25 mouse cellular contexts compared by ENCODE assay signal in the genomic region with DNA sequence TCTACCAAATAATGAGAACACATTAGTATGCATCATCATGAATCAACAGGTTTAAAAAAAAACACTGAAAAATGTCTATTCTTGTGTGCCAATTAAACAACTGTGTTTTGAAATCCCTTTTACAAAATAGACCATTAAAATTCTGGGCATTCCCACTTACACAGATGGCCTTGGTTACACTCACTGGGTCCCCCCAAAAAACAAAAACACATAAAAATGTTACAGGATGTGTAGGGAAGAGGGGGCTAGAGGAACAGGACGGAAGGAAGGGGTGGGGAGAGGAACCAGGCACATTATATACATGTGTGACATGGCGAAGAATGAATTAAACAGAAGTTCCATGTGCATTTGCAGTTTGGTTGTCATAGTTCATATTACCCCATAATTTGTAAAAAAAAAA. TPM values are rescaled to one million over a fixed set of nuclear protein-coding genes. Genes with fewer than 3 reads are reported as not detected.
DNase-seq lines count a peak whose midpoint lies in the region; ATAC-seq lines count a peak whose summit lies in the region.
"Had no signal": no experiment of that assay in that cellular context is flagged by ENCODE, and none has a peak within 500 bp of the region (broad histone marks: within the 10 kb centered on the region; RNA-seq: fewer than 3 reads in every experiment).

No protein-coding gene starts in this region.

- no peaks in the 10 kb centered on the region for H3K9me3 ChIP-seq in forebrain, embryonic 13.5 days (replicated peaks)
- H3K9me3 ChIP-seq in forebrain, embryonic 12.5 days = no peaks in the 10 kb centered on the region
- no peaks in the 10 kb centered on the region for H3K9me3 ChIP-seq in limb, embryonic 12.5 days
- no peaks in the 10 kb centered on the region for H3K9me3 ChIP-seq in limb, embryonic 10.5 days (replicated peaks)
- H3K9me3 ChIP-seq: heart, embryonic 12.5 days; heart, embryonic 15.5 days; hindbrain, embryonic 10.5 days; hindbrain, embryonic 13.5 days; intestine, embryonic 15.5 days had no signal

- no peak for DNase-seq in limb, embryonic 10.5 days (ENCODE audit: low spot score)
- no peak for DNase-seq in ovary, postnatal 36 days (ENCODE audit: low spot score)
- no peak for DNase-seq in gastrocnemius, postnatal 25 days
- DNase-seq: adrenal gland, adult 8-10 months; adrenal gland, postnatal 25 days; cerebellum, adult 11 months; cerebellum, adult 2 months; cerebellum, postnatal 14 days; gastrocnemius, postnatal 10 days; heart, adult 18-20 months; heart, postnatal 10 days; heart, postnatal 36 days; kidney, adult 11 months had no signal

- WGBS in forebrain, embryonic 13.5 days = 52% methylated on average over 2 of the region's 2 CpGs
- WGBS in forebrain, embryonic 12.5 days = 71% methylated on average over 2 of the region's 2 CpGs
- WGBS in limb, embryonic 12.5 days = 47% methylated on average over 2 of the region's 2 CpGs
- 75% methylated on average over 2 of the region's 2 CpGs for WGBS in limb, embryonic 10.5 days

- H3K9ac ChIP-seq in forebrain, embryonic 13.5 days = no peak overlapping the region
- no peak overlapping the region for H3K9ac ChIP-seq in forebrain, embryonic 12.5 days
- no peak overlapping the region for H3K9ac ChIP-seq in limb, embryonic 12.5 days (replicated peaks)
- H3K9ac ChIP-seq: heart, embryonic 12.5 days; heart, embryonic 15.5 days; hindbrain, embryonic 13.5 days; intestine, embryonic 15.5 days had no signal

- no peak overlapping the region for H3K4me2 ChIP-seq in forebrain, embryonic 13.5 days
- no peak overlapping the region for H3K4me2 ChIP-seq in forebrain, embryonic 12.5 days
- H3K4me2 ChIP-seq in limb, embryonic 12.5 days = no peak overlapping the region
- H3K4me2 ChIP-seq: heart, embryonic 12.5 days; heart, embryonic 15.5 days; hindbrain, embryonic 13.5 days; intestine, embryonic 15.5 days had no signal

- H3K36me3 ChIP-seq in forebrain, embryonic 13.5 days (ENCODE audit: poor library complexity, severe bottlenecking) = no peaks in the 10 kb centered on the region
- no peaks in the 10 kb centered on the region for H3K36me3 ChIP-seq in forebrain, embryonic 12.5 days (replicated peaks)
- no peaks in the 10 kb centered on the region for H3K36me3 ChIP-seq in limb, embryonic 12.5 days
- no peaks in the 10 kb centered on the region for H3K36me3 ChIP-seq in limb, embryonic 10.5 days
- H3K36me3 ChIP-seq: heart, embryonic 12.5 days; heart, embryonic 15.5 days; hindbrain, embryonic 10.5 days; hindbrain, embryonic 13.5 days; intestine, embryonic 15.5 days had no signal

- ATAC-seq in forebrain, embryonic 13.5 days = peak; percentile 84; the same call in 1 of the 2 replicates
- ATAC-seq in forebrain, embryonic 12.5 days (ENCODE audit: low FRiP score) = no peak
- ATAC-seq in limb, embryonic 12.5 days (ENCODE audit: insufficient number of reproducible peaks, insufficient read depth, low FRiP score, low TSS enrichment, low read depth) = peak; percentile 60; the same call in 1 of the 2 replicates
- ATAC-seq in granulocyte monocyte progenitor cell, adult 5-6 weeks (replicated peaks; ENCODE audit: poor library complexity, severe bottlenecking) = peak; percentile 27; the same call in 1 of the 2 replicates
- ATAC-seq: activated CD4-positive, CD25-positive, alpha-beta regulatory T cell, adult 4 months; hindbrain, embryonic 16.5 days; intestine, embryonic 15.5 days had no signal

- no peaks in the 10 kb centered on the region for H3K27me3 ChIP-seq in forebrain, embryonic 13.5 days
- H3K27me3 ChIP-seq in forebrain, embryonic 12.5 days = no peaks in the 10 kb centered on the region
- no peaks in the 10 kb centered on the region for H3K27me3 ChIP-seq in limb, embryonic 12.5 days
- H3K27me3 ChIP-seq in limb, embryonic 10.5 days (ENCODE audit: low read depth, poor library complexity, severe bottlenecking) = no peaks in the 10 kb centered on the region
- H3K27me3 ChIP-seq: heart, embryonic 12.5 days; heart, embryonic 15.5 days; hindbrain, embryonic 13.5 days; intestine, embryonic 15.5 days had no signal

- no peak overlapping the region for H3K4me3 ChIP-seq in forebrain, embryonic 13.5 days
- no peak overlapping the region for H3K4me3 ChIP-seq in forebrain, embryonic 12.5 days (replicated peaks)
- H3K4me3 ChIP-seq in limb, embryonic 12.5 days (replicated peaks) = no peak overlapping the region
- H3K4me3 ChIP-seq in limb, embryonic 10.5 days = no peak overlapping the region
- H3K4me3 ChIP-seq: heart, embryonic 12.5 days; heart, embryonic 15.5 days; hindbrain, embryonic 10.5 days; hindbrain, embryonic 13.5 days; intestine, embryonic 15.5 days had no signal

- H3K27ac ChIP-seq in forebrain, embryonic 13.5 days = no peak overlapping the region
- H3K27ac ChIP-seq in forebrain, embryonic 12.5 days = no peak overlapping the region
- no peak overlapping the region for H3K27ac ChIP-seq in limb, embryonic 12.5 days
- no peak overlapping the region for H3K27ac ChIP-seq in limb, embryonic 10.5 days
- H3K27ac ChIP-seq: heart, embryonic 15.5 days; hindbrain, embryonic 10.5 days; hindbrain, embryonic 13.5 days; intestine, embryonic 15.5 days had no signal

- H3K4me1 ChIP-seq in forebrain, embryonic 13.5 days = no peaks in the 10 kb centered on the region
- no peaks in the 10 kb centered on the region for H3K4me1 ChIP-seq in forebrain, embryonic 12.5 days
- H3K4me1 ChIP-seq in limb, embryonic 12.5 days (replicated peaks) = 0 out of 2 replicates have a peak, but pooled peaks cover 3% of the 10 kb centered on the region
- H3K4me1 ChIP-seq in limb, embryonic 10.5 days = no peaks in the 10 kb centered on the region
- H3K4me1 ChIP-seq: heart, embryonic 12.5 days; heart, embryonic 15.5 days; hindbrain, embryonic 10.5 days; hindbrain, embryonic 13.5 days; intestine, embryonic 15.5 days had no signal

RNA-seq across cellular contexts. Expression of a gene that starts 29.9 kb away (rescaled TPM):
- polyA plus RNA-seq in forebrain, embryonic 13.5 days (2015; fragmentation: Nextera tagmentation; extraction: Ambion mirVana) = 0.17 and 0.30 TPM in 2 replicates
- polyA plus RNA-seq in forebrain, embryonic 12.5 days (2016; fragmentation: Nextera tagmentation; extraction: Ambion mirVana) = 0.36 and 0.49 TPM in 2 replicates
- polyA plus RNA-seq in limb, embryonic 12.5 days (2016; fragmentation: Nextera tagmentation; extraction: Ambion mirVana) = 0.59 and 0.61 TPM in 2 replicates
- polyA plus RNA-seq in limb, embryonic 10.5 days (2016; fragmentation: Nextera tagmentation; extraction: Ambion mirVana) = 0.74 and 0.84 TPM in 2 replicates
- total RNA-seq in granulocyte monocyte progenitor cell, adult 5-6 weeks (2014; fragmentation: Nextera tagmentation) = 99.3 and 111 TPM in 2 replicates
- total RNA-seq in granulocyte monocyte progenitor cell, adult 5-6 weeks (2017) = 129 and 130 TPM in 2 replicates
- under 1 TPM in 1 of 2 experiments, not detected in 1; 0.35 TPM for total RNA-seq in gastrocnemius, postnatal 25 days (2021)
- total RNA-seq: gastrocnemius, adult 18-20 months had no signal
- polyA plus RNA-seq: activated CD4-positive, CD25-positive, alpha-beta regulatory T cell, adult 4 months; cerebellum, adult 2 months had no signal
